11 mouse cellular contexts compared by ENCODE assay signal in the genomic region with DNA sequence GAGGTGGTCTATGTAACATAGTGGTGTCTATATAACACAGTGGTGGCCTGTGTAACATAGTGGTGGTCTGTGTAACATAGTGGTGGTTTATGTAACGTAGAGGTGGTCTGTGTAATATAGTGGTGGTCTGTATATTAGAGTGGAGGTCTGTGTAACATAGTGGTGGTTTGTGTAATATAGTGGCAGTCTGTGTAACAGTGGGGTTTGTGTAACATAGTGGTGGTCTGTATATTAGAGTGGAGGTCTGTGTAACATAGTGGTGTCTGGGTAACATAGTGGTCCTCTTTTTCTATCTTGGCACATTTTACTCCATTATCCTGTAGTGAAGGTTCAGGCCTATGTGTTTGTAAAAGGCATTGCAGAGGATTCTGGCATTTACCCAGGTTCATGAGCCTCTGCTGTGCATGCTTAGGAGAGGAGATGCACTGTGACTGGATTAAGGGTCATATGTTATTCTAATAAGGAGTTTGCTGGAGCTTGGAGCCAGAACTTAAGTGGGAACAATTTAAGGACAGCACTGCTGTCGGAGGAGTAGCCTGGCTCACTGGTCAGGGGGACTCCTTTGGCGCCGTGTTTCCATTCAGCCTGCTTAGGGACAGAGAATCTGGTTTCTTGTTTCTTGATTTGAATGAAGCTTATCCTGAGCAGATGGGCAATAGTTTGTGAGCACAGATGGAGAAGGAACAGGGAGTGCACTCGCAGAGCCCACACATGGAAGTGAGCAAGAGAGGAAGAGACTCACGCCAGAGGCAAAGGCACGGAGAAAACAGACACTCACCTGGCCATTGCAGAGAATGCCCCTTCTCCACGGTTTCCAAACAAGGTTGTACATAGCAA.
DNase-seq lines count a peak whose midpoint lies in the region; ATAC-seq and TF ChIP-seq lines count a peak whose summit lies in the region.
"Had no signal": no experiment of that assay in that cellular context is flagged by ENCODE, and none has a peak within 500 bp of the region (broad histone marks: within the 10 kb centered on the region; RNA-seq: fewer than 3 reads in every experiment).

No protein-coding gene starts in this region.

- intact Hi-C loops in left cerebral cortex, adult 2 months (cut with DNase I), result loop anchor here (5.0 kb wide), 1 partner anchor 74 kb away; no protein-coding TSS in a partner anchor

- H3K4me3 ChIP-seq in left cerebral cortex, adult 2 months, result no peak overlapping the region
- H3K4me3 ChIP-seq: heart, embryonic 15.5 days; myocyte had no signal

- no peak for TF ChIP-seq CTCF in left cerebral cortex, adult 2 months (IDR thresholded peaks at IDR 0.05)

- peak; percentile 56 for ATAC-seq in cerebellum, adult (ENCODE audit: insufficient number of reproducible peaks, low FRiP score, low TSS enrichment)

- peak overlapping the region; percentile 76; the same call in 1 of the 2 replicates for H3K27ac ChIP-seq in left cerebral cortex, adult 2 months
- H3K27ac ChIP-seq: heart, embryonic 15.5 days had no signal

- no peak for DNase-seq in cerebellum, adult 8-10 months
- peak; percentile 89 for DNase-seq in brain, adult 2 months (ENCODE audit: low read depth, low spot score)
- peak; percentile 70 to 77 for DNase-seq in frontal cortex, adult 2 months (ENCODE audit: extremely low spot score in 1 of 2, low spot score in 1 of 2)
- DNase-seq in left cerebral cortex, adult 2 months (ENCODE audit: extremely low spot score in 1 of 2, low spot score in 2 of 2), result peak; percentile 28 to 67
- no peak for DNase-seq in ovary, postnatal 10 days (ENCODE audit: low spot score)
- DNase-seq in thymus, adult 18-20 months, result no peak
- no peak for DNase-seq in urinary bladder, postnatal 36 days (ENCODE audit: low spot score in 2 of 2)
- DNase-seq: adrenal gland, postnatal 10 days had no signal

Comparison
In these comparisons a context has a peak if more than half of its experiments do, and no peak if none do; other contexts are left out.
1. DNase-seq: peak in brain, adult 2 months (single experiment), frontal cortex, adult 2 months (2 of 2) and left cerebral cortex, adult 2 months (2 of 2); none in cerebellum, adult 8-10 months (single experiment), ovary, postnatal 10 days (single experiment), thymus, adult 18-20 months (0 of 2) and urinary bladder, postnatal 36 days (0 of 2).